Mouse (Mus musculus) stomach, postnatal 0 days (tissue): ENCODE data around the gene Gapvd1.

Source experiments
- CTCF ChIP-seq: IDR thresholded peaks from 2 replicates; pipeline ENCODE4 v1.5.1; 2016; ENCODE audit warnings: antibody characterized with exemption, low read depth, mild to moderate bottlenecking, moderate library complexity
- EP300 ChIP-seq: optimal IDR thresholded peaks from 2 replicates; pipeline ENCODE3; 2016; ENCODE audit warnings: antibody characterized with exemption

GRCm38 (mm10) chr2:34684076-34684870 lies 70.8 kb downstream of the Gapvd1 start:
- TF ChIP-seq CTCF, result no peak
- no peak for TF ChIP-seq EP300
